Mouse (Mus musculus) cerebellum, postnatal 4 days (tissue): ENCODE measurements around the gene Tfdp1.
"Not testable (repeated sequence)": the region's sequence is repeated elsewhere in the genome, so short reads cannot be mapped to it uniquely, and the experiment has no call there.

Experiments used
- DNase-seq, 2 experiments: peaks; one replicate each; pipeline ENCODE4 v3.0.0; 2022; ENCODE audit warnings: low spot score in 2 of 2, mixed read lengths in 1 of 2

The Tfdp1 gene

DNA sequence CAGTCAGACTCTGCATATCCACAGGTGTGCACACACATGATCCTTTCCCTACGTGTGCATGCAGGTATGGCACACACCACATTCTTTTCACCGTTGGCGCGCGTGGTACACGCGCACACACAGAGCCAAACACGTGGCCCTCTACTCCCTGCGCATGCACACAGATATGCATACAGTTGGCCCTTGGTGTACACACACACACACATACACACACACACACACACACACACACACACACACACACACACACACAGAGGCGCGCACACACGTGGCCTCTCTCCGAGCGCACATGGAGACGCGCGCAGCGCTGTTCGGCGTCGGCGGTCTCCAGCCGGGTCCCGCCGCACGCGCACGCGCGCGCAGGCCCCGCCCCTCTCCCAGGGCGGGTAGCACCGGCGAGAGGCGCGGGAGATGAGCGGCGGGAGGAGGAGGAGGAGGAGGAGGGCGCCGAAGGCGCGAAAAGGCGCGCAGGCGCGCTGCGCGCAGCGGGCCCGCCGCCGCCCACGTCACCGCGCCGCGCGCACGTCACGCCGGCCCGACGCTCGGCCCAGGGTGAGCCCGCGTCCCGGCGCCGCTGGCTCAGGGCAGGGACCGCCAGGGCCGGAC is at the start of gene Tfdp1:
TSS of gene Tfdp1 (plus strand) at position 497 of the 606 bp plus-strand sequence.
- DNase-seq: peak; percentile 43 to 79

DNA sequence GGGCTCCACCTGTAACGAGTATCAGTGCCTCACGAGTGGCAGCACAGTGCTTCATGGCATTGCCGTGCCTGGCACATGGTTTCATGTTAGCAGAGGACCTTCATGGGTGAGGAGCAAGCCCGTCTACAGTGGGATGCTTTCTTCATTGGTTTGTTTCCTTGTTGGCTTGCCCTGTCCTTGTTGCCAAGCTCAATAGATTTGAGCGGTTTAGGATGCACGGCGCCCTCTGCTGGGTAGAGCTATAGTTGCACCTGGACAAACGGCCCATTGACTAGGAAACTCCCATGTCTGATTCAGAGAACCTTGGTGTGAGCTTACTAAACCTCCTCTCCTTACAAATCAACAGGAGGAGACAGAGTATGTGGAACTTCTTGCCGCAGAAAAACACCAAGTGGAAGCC is 46.2 kb upstream of the Tfdp1 start:
- DNase-seq: peak; percentile 59 to 78

DNA sequence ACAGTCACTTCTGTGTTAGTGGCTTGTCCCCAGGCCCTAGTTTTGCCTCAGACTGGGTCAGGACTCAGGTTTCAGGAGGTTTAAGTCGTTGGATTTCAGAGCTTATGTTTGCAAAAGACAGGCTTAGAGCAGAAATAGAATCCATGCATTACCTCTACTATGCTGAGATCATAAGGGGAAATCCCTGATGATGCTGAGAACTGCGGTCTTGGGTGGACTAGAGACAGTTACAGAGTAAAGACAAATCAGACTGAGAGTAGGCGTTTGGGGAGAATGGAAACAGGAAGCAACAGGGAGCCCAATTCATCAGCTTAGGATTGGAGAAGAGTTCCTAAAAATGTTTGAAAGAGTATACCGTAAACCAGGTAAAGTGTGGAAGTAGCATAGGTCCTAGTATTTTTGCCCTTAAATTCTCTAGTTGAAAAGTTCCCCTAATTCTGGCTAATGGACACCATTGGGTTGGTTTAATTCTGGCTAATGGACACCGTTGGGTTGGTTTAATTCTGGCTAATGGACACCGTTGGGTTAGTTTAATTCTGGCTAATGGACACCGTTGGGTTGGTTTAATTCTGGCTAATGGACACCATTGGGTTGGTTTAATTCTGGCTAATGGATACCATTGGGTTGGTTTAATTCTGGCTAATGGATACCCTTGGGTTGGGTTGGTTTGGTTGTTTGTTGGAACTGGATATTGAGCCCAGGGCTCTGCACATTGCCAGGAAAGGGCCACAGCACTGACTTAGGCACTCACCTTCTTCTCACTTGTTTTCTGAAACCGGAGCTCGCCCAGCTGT is 44.7 kb upstream of the Tfdp1 start:
- no peak for DNase-seq

DNA sequence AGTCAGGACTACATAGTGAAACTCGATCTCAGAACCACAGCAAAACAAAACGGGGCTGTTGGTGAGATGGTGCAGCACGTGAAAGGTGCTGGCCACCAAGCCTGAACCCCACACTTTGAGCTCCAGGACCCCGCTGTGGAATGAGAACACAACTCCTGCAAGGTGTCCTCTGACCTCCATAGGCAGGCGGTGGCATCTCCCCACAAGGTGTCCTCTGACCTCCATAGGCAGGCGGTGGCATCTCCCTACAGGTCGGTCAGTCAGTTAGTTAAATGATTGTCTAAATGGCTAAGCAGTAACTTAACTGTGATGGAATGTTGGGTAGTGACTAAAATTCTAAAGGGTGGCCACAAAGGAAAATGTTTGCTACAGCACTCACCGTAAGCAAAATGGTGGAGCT is 39.0 kb upstream of the Tfdp1 start:
- no peak for DNase-seq

DNA sequence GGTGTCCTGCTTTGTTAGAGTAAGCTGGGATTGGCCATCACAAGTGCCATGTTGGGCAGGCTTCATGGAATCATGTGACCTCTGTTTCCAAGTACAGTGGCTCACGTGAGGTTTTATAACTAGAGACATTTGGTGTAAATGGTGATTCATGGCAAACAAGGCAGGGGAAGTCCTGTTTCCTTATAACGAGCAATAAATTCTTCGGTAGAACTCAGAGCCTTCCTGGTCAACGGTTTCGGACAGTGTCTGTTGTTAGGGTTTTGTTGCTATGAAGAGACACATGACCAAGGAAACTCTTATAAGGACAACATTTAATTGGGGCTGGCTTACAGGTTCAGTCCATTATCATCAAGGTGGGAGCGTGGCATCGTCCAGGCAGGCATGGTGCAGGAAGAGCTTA is 37.5 kb upstream of the Tfdp1 start:
- DNase-seq: no peak

DNA sequence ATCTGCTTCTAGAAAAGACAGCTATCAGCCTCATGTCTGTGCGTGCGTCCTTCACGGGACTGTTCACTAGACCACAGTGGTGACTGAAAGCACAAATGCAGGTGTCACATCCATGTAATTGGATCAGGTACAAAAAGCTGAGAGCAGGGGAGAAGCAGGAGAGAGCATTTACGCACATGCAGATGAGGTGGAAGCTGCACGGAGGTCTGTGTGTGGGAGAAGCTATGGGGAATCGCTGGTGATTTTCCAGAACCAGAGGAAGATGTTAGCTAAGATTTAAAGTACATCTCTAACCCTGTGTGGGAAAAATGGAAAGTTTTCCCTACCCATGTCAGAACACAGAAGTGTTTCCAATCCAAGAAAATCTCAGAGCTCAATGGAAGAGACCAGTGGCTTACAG is 33.1 kb upstream of the Tfdp1 start:
- no peak for DNase-seq

DNA sequence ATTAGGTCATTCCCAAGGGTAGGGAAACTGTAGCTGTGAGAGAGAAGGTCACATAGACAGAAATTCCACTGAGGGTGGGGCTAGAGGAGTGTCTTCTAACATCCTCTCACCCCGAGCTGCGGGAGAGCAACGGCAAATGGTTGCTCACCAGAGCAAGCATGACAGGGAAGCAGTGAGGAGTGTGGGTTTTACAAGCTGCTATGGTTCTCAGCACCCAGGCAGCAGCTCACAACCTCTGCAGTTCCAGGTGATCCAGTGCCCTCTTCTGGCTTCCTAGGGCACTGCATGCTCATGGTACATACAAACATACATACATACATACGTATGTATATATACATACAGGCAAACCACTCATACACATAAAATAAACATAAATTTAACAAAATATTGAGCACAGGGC is 32.7 kb upstream of the Tfdp1 start:
- DNase-seq: no peak

DNA sequence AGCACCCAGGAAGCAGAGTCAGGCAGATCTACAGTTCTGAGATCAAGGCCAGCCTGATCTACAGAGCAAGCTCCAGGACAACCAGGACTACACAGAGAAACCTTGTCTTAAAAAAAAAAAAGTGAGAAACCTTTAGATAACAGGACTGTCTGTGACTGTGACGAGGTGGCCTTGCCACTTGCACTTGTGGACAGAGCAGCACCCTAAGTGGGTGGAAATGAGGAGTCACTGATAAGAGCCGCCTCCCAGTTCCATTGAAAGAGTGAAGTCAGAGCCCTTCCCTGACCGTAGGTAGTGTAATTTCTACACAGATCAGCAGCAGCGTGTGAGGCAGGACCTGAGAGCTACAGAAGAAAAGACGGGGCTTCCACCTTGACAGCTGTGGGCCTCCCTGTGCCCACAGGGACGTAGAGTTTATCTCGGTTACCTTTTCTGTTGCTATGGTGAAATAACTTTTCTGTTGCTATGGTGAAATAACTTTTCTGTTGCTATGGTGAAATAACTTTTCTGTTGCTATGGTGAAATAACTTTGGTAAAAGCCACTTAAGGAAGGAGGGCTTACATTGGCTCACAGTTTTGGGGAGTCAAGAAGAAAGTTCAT is 32.1 kb upstream of the Tfdp1 start:
- DNase-seq: no peak

DNA sequence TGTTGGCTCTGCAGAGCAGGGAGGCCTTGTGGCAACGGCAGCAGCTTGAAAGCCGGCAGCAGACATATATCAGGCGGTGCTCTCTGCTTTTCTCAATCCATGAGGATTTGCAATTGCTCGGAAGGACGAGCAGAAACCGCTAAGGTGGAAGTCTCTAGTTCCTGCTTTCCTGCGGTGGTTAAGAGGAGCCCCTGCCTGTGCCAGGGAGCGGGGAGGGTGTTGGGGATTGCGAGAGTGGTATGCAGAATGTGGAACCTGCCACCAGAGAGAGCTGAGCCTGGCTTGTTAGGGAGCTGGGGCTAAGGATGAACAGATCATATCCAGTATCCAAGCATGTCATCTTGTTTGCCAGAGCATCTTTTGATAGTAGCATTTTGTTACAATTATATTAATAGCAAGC is 31.6 kb upstream of the Tfdp1 start:
- no peak for DNase-seq

DNA sequence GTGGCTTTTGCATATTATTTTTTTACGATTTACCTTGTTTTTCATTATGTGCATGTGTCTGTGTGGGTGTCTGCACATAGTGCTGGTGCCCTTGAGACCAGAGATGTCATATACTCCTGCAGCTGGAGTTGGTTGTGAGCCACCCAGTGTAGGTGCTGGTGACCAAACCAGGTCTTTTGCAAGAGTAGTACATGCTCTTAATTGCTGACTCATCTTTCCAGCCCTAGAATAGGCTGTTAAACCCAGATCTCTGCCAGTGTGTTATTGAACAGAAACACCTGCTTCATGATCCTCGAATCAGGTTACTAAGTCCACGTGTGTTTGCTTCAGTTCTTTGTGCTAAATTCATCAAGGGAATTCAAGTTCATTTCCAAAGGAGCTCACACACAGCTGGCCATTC is 23.6 kb upstream of the Tfdp1 start:
- no peak for DNase-seq

DNA sequence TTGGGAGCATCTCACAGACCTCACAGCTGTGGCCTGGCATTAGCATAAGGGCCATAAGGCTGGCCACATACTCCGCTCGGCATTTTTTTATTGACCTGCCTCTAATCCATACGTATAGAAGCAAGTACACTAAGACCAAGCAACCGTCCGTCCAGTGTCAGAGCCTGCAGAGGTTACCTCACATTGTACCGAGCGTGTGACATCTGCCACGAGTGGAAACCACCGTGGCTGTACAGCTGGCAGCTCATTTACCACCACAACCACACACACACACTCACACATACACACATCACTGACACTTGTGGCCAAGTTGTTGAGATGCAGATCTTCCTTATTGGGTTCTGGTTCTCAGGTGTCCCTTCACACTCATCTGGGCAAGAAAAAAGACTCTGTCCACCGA is 21.9 kb upstream of the Tfdp1 start:
- no peak for DNase-seq

DNA sequence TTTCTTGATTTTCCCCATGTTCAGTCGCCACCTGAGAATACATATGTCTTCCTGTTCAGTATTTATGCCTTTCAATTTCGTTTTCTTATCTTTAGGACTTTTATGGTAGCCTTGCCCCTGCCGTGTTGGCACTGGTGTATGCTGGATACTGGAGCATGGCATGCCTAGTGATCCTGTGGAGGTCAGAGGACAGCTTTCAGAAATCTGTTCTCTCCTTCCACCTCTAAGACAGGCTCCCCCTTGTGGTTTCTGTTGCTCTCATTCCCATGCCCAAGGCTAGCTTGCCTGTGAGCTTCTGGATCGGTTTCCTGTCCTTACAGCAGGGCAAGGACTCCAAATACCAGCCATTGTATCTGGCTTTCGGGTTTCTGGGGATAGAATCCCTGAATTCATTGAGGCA is 12.0 kb upstream of the Tfdp1 start:
- peak in 1 of 2 experiments; percentile 16 for DNase-seq

DNA sequence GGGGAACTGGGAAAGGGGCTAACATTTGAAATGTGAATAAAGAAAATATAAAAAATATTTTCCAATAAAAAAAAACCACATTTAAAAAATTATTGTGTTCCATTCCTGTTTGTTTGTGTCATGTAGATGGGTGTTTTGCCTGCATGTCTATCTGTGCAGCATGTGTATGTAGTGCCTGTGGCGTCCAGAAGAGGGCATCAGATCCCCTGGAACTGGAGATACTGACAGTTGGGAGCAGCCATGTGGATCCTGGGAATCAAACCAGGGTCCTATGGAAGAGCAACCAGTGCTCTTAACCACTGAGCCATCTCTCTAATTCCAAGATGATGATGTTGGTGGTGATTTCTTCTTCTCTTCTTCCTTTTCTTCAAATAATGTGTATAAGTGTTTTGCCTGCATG is 3.9 kb upstream of the Tfdp1 start:
- DNase-seq: no peak

DNA sequence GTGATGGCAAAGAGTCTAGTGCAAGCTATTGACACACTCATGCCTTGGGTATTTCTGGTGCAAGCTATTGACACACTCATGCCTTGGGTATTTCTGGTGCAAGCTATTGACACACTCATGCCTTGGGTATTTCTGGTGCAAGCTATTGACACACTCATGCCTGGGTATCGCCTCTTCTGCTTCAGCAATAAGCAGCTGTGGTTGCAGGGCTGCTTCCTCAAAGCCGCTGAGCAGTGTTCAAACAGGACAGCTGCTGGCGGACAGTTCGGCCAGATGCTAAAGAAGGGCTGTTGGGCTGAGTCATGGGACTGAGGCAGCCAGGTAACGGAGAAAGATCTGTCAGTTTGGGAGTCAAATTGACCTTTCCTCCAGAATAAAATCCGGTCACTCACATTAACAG is 1.3 kb upstream of the Tfdp1 start:
- not testable (repeated sequence) for DNase-seq

DNA sequence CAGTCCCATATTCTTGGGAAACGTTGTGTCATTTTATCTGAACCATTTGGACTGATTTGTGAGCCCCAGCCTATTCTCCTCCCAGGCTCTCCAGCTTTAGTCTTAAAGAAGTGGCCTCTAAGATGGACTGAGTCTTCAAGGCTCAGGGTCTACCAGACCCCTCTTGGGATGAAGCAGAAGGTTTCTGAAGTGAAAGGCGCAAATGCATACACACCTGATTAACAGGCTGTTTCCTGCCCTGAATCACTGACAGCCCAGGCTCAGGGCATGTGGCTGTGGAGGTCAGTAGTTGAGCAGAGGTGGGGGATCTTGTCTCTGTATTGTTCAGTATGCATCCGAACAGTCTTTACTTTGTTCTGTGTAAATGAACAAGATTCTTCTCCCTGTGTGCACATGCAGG is 873 bp upstream of the Tfdp1 start:
- DNase-seq: no peak

DNA sequence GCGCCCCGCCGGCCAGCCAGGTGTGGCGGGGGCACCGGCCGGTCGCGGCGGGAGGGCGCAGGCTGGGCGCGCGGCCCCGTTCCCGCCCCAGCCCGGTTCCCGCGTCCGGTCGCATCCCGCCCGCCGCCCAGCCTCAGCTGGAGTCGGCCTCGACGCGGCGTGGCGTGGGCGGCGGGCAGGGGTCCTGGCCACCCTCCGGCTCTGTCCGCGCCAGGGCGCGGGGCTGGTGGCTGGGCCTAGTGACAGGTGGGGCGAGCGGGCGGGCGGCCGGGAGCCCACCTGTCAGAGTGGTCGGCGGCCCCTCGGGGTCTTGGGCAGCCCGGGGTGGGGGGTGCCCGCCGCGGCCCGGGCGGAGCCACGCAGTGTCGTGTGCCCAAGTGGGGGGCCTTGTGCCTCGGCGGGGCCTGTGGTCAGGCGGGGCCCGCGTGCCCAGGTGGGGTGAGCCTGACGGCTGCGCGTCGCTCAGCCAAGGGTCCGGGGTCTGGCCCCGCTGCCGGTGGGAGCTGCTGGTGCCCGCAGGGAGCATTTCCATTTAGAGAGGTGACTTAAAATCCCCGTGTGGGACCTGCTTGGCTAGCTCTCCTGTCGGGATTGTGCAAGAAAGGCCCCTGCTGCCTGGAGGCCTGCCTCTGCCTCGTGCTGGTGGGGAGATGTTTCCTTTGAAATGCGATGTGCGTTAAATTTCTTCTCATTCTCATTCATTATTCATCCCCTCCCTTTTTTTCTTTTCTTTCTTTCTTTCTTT is 522 bp downstream of the Tfdp1 start:
- DNase-seq: peak in 1 of 2 experiments; percentile 46

DNA sequence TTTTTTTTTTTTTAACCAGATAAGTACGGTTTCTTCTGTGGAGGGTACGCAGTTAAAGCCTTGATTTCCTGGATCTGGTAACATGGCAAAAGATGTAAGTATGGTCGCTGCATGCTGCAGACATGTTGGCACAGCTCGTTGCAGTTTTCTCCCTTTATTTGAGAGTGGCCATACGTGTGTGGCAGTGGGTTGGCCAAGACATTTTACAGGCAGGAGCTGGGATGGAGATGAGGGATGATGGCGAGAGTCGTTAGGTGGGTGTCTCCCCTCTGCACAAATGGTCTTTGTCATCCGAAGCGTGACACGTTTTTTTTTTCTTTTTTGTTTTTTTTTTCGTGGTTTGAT is 1.1 kb downstream of the Tfdp1 start:
- no peak for DNase-seq

DNA sequence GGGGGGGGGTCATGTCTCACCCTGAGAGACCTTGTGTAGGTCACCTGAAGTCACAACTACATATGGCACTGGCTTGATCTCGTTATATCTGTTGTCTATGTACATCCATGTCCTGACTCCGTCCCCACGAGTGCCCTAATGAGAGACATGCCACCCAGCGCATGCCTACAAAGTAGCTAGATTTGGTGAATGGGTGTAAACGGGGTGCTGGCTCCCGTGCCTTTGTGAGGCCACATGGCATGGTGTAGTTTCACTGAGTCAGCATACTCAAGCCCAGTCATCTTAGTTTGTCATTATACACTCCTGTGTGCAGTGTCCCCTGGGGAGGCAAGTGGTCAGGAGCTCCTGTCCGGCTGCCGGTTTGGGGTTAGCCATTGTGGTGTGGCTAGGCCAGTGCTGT is 2.1 kb downstream of the Tfdp1 start:
- no peak for DNase-seq

DNA sequence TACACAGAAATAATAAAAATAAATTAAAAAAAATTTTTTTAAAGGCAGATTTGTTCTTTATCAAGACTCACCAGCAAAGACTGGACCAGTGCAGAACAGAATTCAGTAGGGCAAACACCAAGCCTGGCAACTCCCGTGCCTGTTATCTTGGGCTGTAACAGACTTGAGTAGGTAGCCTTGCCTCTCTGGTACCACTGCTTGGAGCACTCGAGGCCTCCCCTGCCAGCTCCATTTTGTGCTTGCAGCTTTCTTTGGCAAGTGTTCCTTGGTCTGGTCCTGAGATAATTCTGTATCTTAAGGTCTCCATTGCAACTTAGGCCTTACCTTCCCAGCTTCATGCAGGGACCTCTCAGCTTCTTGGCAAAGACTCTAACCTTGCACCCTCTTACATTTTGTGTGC is 3.8 kb downstream of the Tfdp1 start:
- no peak for DNase-seq

DNA sequence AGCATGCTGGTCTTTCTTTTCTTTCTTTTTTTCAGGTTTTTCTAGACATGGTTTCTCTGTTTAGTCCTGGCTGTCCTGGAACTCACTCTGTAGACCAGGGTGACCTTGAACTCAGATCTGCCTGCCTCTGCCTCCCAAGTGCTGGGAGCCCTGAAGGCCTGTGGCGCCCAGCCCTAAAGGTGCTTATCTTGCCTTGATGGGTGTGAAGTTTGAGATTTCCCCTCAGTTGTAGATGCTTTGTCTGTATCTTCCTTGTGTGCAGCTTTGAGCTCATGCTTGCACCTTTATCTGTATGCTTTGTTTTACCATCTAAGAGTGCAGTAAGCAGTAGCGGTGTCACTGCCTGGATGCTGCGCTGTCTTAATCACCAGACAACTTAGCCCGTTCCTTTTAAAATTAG is 4.6 kb downstream of the Tfdp1 start:
- no peak for DNase-seq

DNA sequence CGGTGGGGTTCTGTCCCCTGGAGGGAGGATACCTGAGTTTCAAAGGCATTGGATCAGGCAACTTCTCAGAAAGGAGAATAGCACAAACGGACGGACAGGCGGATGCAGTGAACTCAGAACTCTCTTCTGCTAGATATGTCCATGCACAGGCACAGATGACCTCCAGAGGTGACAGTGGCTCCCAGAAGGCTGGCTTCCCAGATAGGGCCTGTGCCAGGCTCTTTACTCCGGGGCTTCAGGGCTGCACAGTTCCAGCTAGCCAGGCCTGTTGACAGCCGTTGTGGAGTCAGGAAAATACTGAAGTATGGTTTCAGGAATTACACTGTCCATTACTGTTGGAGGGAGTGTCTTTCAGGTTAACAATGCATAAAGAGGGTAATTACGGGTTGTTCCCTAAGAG is 11.5 kb downstream of the Tfdp1 start:
- no peak for DNase-seq

DNA sequence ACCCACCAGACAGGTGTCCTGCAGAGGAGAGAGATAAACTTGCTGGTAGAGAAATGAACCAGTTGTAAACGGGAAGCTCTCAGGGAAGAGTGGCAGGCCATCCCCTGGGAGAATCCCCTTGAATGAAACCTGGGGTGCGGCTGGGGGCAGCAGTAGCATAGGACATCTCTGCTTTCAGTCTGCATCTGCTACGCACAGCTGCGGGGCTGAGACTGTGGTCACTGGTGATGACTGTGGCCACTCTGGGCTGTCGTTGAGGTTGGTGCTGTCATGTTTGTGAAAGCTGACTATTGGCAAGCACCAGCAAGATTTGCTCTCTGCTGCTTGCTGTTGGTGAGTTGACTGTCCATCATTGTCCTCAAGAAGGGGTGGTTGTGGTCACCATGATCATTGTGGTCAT is 13.0 kb downstream of the Tfdp1 start:
- no peak for DNase-seq

DNA sequence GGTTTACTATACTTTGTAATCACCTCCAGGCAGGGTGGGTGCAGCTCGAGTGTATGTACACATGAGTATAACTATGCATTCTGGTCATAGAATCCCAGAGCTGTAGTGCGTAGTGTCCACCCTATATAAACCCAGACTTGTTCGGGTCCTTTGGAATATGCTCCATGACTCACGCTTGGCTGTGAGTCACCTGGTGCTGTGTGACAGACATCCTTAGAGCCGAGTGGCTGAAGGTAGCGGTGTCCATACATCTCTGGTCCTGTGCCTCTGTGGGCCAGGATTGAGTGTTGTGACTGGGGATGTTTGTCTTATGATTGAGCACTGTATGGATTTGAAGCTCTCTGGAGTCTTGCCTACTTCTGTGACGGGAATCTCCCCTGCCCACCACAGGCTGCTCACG is 14.1 kb downstream of the Tfdp1 start:
- DNase-seq: no peak
